Mouse (Mus musculus) limb, embryonic 10.5 days (tissue): ENCODE data around the gene Ralgapa2. TPM values are rescaled to one million over a fixed set of nuclear protein-coding genes. Genes with fewer than 3 reads are reported as not detected.

Experiments
- DNase-seq: peaks from one replicate; pipeline ENCODE4 v3.0.0-alpha.2; 2017; ENCODE audit warnings: low spot score
- H3K27ac ChIP-seq: fragments of 300-500 bp; sonication (generic); 2 replicates; pipeline ENCODE4 v1.5.1; 2016; ENCODE audit warnings: mild to moderate bottlenecking
- H3K27me3 ChIP-seq: fragments of 300-500 bp; sonication (generic); 2 replicates; pipeline ENCODE4 v1.6.1; 2016; ENCODE audit warnings: low read depth, mild to moderate bottlenecking; ENCODE audit not compliant: poor library complexity, severe bottlenecking
- H3K36me3 ChIP-seq: fragments of 300-500 bp; sonication (generic); 2 replicates; pipeline ENCODE4 v1.6.1; 2016; ENCODE audit warnings: mild to moderate bottlenecking, moderate library complexity
- H3K4me1 ChIP-seq: fragments of 300-500 bp; sonication (generic); 2 replicates; pipeline ENCODE4 v1.6.1; 2016
- H3K4me3 ChIP-seq: fragments of 300-500 bp; sonication (generic); 2 replicates; pipeline ENCODE4 v1.5.1; 2016; ENCODE audit warnings: mild to moderate bottlenecking, moderate library complexity
- H3K9me3 ChIP-seq: fragments of 300-500 bp; sonication (generic); replicated peaks from 2 replicates; pipeline ENCODE4 v1.6.1; 2016; ENCODE audit warnings: mild to moderate bottlenecking
- WGBS: fragments of 180-500 bp; shearing (Covaris S2); methylation state at CpG from one replicate; pipeline ENCODE4 v1.1.7; 2016; 5-methylcytosine and 5-hydroxymethylcytosine counted together
- polyA plus RNA-seq: library from polyadenylated mRNA; unstranded; fragments of >200 nt; fragmentation: Nextera tagmentation; extraction: Ambion mirVana; gene quantifications from 2 replicates; pipeline ENCODE4 v1.2.1, GENCODE M21; 2016

Gene Ralgapa2
- polyA plus RNA-seq, 1 experiment from 2014 or later: 9.0 TPM

DNA sequence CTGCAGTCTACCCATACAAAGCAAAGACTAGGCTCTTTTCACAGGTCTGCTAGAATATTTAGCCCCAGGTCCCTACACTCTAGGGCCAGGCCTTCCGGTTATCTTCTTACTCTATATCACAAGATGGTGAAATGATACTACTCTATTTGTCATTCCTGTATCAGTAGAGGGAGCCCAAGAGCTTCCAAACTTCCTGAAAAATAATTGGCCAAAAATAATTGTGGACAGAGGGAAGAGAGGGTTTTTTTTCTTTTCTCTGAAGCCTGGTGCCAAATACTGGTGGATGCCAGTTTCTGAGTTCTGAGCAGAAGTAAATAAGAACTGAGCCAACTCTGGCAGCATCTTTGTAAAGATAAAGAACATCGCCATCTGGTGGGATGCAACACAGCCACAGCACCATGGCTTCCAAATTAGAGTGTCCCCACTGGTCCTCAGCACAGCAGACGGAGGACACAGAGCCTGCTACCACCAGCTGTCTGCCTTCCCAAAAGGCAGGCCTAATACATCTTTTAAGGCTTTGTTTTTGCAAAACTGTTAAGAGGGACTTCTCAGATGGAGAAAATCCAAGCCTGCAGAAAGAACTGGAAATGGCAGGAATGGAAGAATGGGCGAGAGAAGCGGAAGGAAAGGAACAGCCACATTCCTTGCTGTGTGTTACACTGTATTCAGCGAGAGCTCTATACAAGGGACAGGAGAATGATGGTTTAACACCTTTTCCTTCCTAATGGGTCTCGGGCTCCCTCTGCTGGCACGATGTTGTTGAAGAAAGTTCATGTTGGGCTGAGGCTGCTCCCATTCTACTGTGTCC is 97.5 kb downstream of the Ralgapa2 start:
- Histone ChIP-seq H3K4me1 (no peaks in the 10 kb centered on the region), H3K9me3 (no peaks in the 10 kb centered on the region), H3K4me3 (no peak overlapping the region), H3K36me3 (no peaks in the 10 kb centered on the region), H3K27me3 (no peaks in the 10 kb centered on the region), H3K27ac (no peak overlapping the region)
- peak; percentile 79 for DNase-seq
- 43% methylated on average over 8 of the region's 8 CpGs for WGBS

GRCm38 (mm10) chr2:146412733-146413132 is 99.4 kb downstream of the Ralgapa2 start:
- Histone ChIP-seq H3K27me3 (no peaks in the 10 kb centered on the region), H3K4me3 (no peak overlapping the region), H3K4me1 (no peaks in the 10 kb centered on the region), H3K9me3 (no peaks in the 10 kb centered on the region), H3K36me3 (no peaks in the 10 kb centered on the region), H3K27ac (no peak overlapping the region)
- DNase-seq: no peak
- whole genome bisulfite sequencing: 62% methylated on average over 9 of the region's 9 CpGs

DNA sequence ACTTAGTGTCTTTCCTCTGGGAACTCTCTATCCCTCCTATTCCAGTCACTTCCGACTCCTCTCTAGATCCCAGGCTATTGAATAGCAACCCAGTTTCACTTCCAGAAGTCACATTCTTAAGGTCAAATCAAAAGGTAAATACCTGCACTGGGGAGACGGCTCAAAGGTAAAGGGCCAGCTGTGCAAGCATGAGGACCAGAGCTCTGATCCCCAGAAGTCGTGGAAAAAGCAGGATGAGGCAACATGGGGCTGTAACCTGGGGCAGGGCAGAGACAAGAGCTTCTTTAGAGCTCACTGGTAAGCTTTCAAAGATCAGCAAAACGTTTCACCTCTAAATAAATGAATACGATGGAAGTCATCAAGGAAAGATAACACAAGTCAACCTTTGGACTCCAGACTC is 100.2 kb downstream of the Ralgapa2 start:
- DNase-seq: no peak
- WGBS: 85% methylated on average over 5 of the region's 5 CpGs
- Histone ChIP-seq H3K36me3 (no peaks in the 10 kb centered on the region), H3K4me1 (no peaks in the 10 kb centered on the region), H3K4me3 (no peak overlapping the region), H3K9me3 (no peaks in the 10 kb centered on the region), H3K27me3 (no peaks in the 10 kb centered on the region), H3K27ac (no peak overlapping the region)

- Histone ChIP-seq H3K27me3 (no peaks in the 10 kb centered on the region), H3K9me3 (no peaks in the 10 kb centered on the region), H3K27ac (no peak overlapping the region), H3K36me3 (0 out of 2 replicates have a peak, but pooled peaks cover 4% of the 10 kb centered on the region), H3K4me3 (no peak overlapping the region), H3K4me1 (no peaks in the 10 kb centered on the region)
- DNase-seq: no peak
- WGBS: 91% methylated on average over 4 of the region's 4 CpGs
Observed at GRCm38 (mm10) chr2:146407078-146407477, 105.1 kb downstream of the Ralgapa2 start.

GRCm38 (mm10) chr2:146401588-146401987 is 110.6 kb downstream of the Ralgapa2 start:
- Histone ChIP-seq H3K9me3 (no peaks in the 10 kb centered on the region), H3K4me1 (no peaks in the 10 kb centered on the region), H3K4me3 (no peak overlapping the region), H3K27ac (no peak overlapping the region), H3K36me3 (0 out of 2 replicates have a peak, but pooled peaks cover 4% of the 10 kb centered on the region), H3K27me3 (no peaks in the 10 kb centered on the region)
- no peak for DNase-seq

DNA sequence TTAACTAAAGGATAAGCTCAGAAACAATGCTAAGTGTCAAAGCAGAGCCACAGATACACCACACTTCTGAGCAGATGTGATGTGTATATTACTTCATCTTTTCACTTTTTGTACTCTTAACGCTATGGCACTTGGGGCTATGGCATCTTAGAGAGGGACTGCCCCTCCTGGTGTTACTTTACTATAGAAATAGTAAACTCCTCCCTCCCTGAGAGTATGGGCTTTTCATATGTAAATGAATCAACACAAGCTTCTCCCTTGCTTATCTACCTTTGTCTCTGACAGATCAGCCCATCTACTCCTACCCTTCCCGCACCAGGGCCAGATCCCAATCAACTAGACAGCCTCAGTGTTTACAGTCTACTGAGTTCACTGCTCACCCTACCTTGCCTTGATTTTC is 111.4 kb downstream of the Ralgapa2 start:
- no peaks in the 10 kb centered on the region for H3K27me3 ChIP-seq
- DNase-seq: no peak
- 60% methylated on average over 2 of the region's 2 CpGs for WGBS
- no peaks in the 10 kb centered on the region for H3K4me1 ChIP-seq
- 0 out of 2 replicates have a peak, but pooled peaks cover 4% of the 10 kb centered on the region for H3K36me3 ChIP-seq
- no peak overlapping the region for H3K27ac ChIP-seq
- H3K9me3 ChIP-seq: no peaks in the 10 kb centered on the region
- H3K4me3 ChIP-seq: no peak overlapping the region

GRCm38 (mm10) chr2:146398211-146398865 is 113.8 kb downstream of the Ralgapa2 start:
- Histone ChIP-seq H3K36me3 (no peaks in the 10 kb centered on the region), H3K27ac (no peak overlapping the region), H3K4me1 (no peaks in the 10 kb centered on the region), H3K9me3 (no peaks in the 10 kb centered on the region), H3K4me3 (no peak overlapping the region), H3K27me3 (no peaks in the 10 kb centered on the region)
- 89% methylated on average over 6 of the region's 6 CpGs for WGBS
- no peak for DNase-seq

DNA sequence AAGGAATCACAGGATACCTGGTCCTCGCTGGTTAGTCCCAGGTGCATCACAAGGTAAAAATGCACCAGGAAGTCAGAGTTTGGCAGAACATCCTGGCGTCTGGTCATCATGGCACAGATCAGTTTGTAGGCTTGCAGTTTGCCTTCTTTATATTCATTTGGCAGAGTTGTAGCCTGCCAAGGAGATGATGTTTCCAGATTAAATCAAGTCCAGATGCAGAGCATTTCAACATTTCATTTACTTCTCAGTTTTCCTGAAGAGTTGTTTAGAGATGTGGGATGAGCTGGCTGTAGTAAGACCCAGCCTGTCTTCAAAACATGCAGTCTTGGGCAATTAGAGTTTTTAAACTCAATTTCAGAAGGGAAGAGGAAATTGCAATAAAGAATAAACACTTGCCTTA is 124.9 kb downstream of the Ralgapa2 start:
- no peaks in the 10 kb centered on the region for H3K27me3 ChIP-seq
- peaks cover 3% of the 10 kb centered on the region; the same call in 1 of the 2 replicates for H3K36me3 ChIP-seq
- no peaks in the 10 kb centered on the region for H3K4me1 ChIP-seq
- 87% methylated on average over 2 of the region's 2 CpGs for WGBS
- H3K9me3 ChIP-seq: no peaks in the 10 kb centered on the region
- no peak overlapping the region for H3K27ac ChIP-seq
- H3K4me3 ChIP-seq: no peak overlapping the region
- DNase-seq: no peak

- no peak for DNase-seq
- Histone ChIP-seq H3K27me3 (no peaks in the 10 kb centered on the region), H3K4me1 (no peaks in the 10 kb centered on the region), H3K4me3 (no peak overlapping the region), H3K9me3 (no peaks in the 10 kb centered on the region), H3K27ac (no peak overlapping the region), H3K36me3 (no peaks in the 10 kb centered on the region)
- WGBS: 43% methylated on average over 1 of the region's 1 CpGs
Observed at GRCm38 (mm10) chr2:146384582-146384981, 127.6 kb downstream of the Ralgapa2 start.

GRCm38 (mm10) chr2:146376293-146376692 is 135.9 kb downstream of the Ralgapa2 start:
- Histone ChIP-seq H3K4me3 (no peak overlapping the region), H3K27me3 (no peaks in the 10 kb centered on the region)
- WGBS: 81% methylated on average over 5 of the region's 5 CpGs

GRCm38 (mm10) chr2:146366098-146366497 is 146.0 kb downstream of the Ralgapa2 start:
- no peak for DNase-seq
- H3K4me3 ChIP-seq: no peak overlapping the region
- WGBS: 76% methylated on average over 12 of the region's 12 CpGs
- H3K36me3 ChIP-seq: no peaks in the 10 kb centered on the region
- no peak overlapping the region for H3K27ac ChIP-seq
- H3K4me1 ChIP-seq: peaks cover 15% of the 10 kb centered on the region
- no peaks in the 10 kb centered on the region for H3K9me3 ChIP-seq
- H3K27me3 ChIP-seq: no peaks in the 10 kb centered on the region

More at GRCm38 (mm10) chr2:146376293-146376692, 135.9 kb downstream of the Ralgapa2 start:
- Histone ChIP-seq H3K4me1 (no peaks in the 10 kb centered on the region), H3K9me3 (no peaks in the 10 kb centered on the region), H3K36me3 (no peaks in the 10 kb centered on the region), H3K27ac (no peak overlapping the region)
- DNase-seq: no peak

GRCm38 (mm10) chr2:146365368-146365983 is 146.7 kb downstream of the Ralgapa2 start:
- Histone ChIP-seq H3K36me3 (no peaks in the 10 kb centered on the region), H3K4me3 (no peak overlapping the region), H3K27me3 (no peaks in the 10 kb centered on the region), H3K27ac (no peak overlapping the region), H3K9me3 (no peaks in the 10 kb centered on the region), H3K4me1 (peaks cover 15% of the 10 kb centered on the region)
- DNase-seq: no peak
- WGBS: 54% methylated on average over 11 of the region's 11 CpGs

- DNase-seq: no peak
- Histone ChIP-seq H3K4me1 (peaks cover 15% of the 10 kb centered on the region), H3K4me3 (no peak overlapping the region), H3K36me3 (no peaks in the 10 kb centered on the region), H3K9me3 (no peaks in the 10 kb centered on the region), H3K27me3 (no peaks in the 10 kb centered on the region), H3K27ac (no peak overlapping the region)
- 72% methylated on average over 2 of the region's 2 CpGs for WGBS
Observed at GRCm38 (mm10) chr2:146363483-146363882, 148.7 kb downstream of the Ralgapa2 start.
